Mouse (Mus musculus) midbrain, embryonic 13.5 days (tissue): ENCODE results near the gene Rlbp1. TPM values are rescaled to one million over a fixed set of nuclear protein-coding genes. Genes with fewer than 3 reads are reported as not detected.

Experiments used
- ATAC-seq: fragments of 200-750 bp; cut with Nextera tagmentation; 2 replicates; pipeline ENCODE4 v1.8.0; 2017; ENCODE audit warnings: mild to moderate bottlenecking, moderate TSS enrichment, moderate library complexity
- H3K27ac ChIP-seq: fragments of 300-500 bp; sonication (generic); 2 replicates; pipeline ENCODE4 v1.5.1; 2015; ENCODE audit warnings: inconsistent platforms, mild to moderate bottlenecking, moderate library complexity
- H3K27me3 ChIP-seq: fragments of 300-500 bp; sonication (generic); 2 replicates; pipeline ENCODE4 v1.6.1; 2015; ENCODE audit warnings: mild to moderate bottlenecking, inconsistent platforms
- H3K36me3 ChIP-seq: fragments of 300-500 bp; sonication (generic); 2 replicates; pipeline ENCODE4 v1.6.1; 2015; ENCODE audit warnings: mild to moderate bottlenecking, inconsistent platforms
- H3K4me1 ChIP-seq: fragments of 300-500 bp; sonication (generic); replicated peaks from 2 replicates; pipeline ENCODE4 v1.6.1; 2015; ENCODE audit warnings: inconsistent platforms
- H3K4me2 ChIP-seq: fragments of 300-500 bp; sonication (generic); replicated peaks from 2 replicates; pipeline ENCODE4 v1.6.1; 2015; ENCODE audit warnings: moderate library complexity, mild to moderate bottlenecking, inconsistent platforms
- H3K4me3 ChIP-seq: fragments of 300-500 bp; sonication (generic); replicated peaks from 2 replicates; pipeline ENCODE4 v1.5.1; 2015; ENCODE audit warnings: mild to moderate bottlenecking, inconsistent platforms
- H3K9ac ChIP-seq: fragments of 300-500 bp; sonication (generic); replicated peaks from 2 replicates; pipeline ENCODE4 v1.6.1; 2015; ENCODE audit warnings: mild to moderate bottlenecking, inconsistent platforms
- H3K9me3 ChIP-seq: fragments of 300-500 bp; sonication (generic); 2 replicates; pipeline ENCODE4 v1.6.1; 2016; ENCODE audit warnings: mild to moderate bottlenecking, inconsistent platforms
- WGBS: fragments of 180-500 bp; shearing (Covaris S2); methylation state at CpG from one replicate; pipeline ENCODE4 v1.1.7; 2015; 5-methylcytosine and 5-hydroxymethylcytosine counted together
- polyA plus RNA-seq: library from polyadenylated mRNA; unstranded; fragments of >200 nt; fragmentation: Nextera tagmentation; extraction: Ambion mirVana; gene quantifications from 2 replicates; pipeline ENCODE4 v1.2.1, GENCODE M21; 2015

Gene Rlbp1
- polyA plus RNA-seq, 1 experiment from 2014 or later, result 6.3 TPM

DNA sequence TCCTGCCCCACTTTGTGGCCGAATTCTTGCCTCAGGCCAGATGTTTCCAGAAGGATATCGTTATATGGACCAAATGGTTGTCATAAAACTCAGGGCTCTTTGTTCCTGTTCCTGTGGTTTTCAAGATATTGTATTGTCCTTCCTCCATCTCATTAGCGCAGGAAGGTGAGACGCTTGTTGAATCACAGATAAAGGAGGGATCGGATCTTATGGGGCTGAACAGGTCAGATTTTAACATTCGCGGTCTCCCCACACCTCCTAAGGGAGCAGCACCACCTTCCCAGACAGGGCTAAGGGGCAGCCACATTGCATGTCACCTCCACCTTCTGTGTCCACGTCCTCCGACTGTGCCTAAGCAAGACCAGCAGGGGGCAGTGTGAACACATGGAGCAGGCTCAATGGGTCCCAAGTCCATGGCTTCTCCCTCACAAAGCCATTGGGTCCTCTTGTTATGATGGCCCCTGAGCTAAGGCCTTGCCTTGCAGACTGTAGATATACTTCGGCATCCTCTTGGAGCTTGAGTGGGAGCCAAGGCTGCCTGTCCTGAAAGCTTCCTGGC is 15.4 kb downstream of the Rlbp1 start:
- Histone ChIP-seq H3K36me3 (no peaks in the 10 kb centered on the region), H3K9me3 (no peaks in the 10 kb centered on the region), H3K27ac (no peak overlapping the region), H3K4me3 (no peak overlapping the region), H3K9ac (no peak overlapping the region), H3K27me3 (no peaks in the 10 kb centered on the region), H3K4me1 (no peaks in the 10 kb centered on the region), H3K4me2 (no peak overlapping the region)
- WGBS, result 46% methylated on average over 10 of the region's 10 CpGs
- peak; percentile 72 for ATAC-seq

- H3K9ac ChIP-seq, result no peak overlapping the region
- H3K27ac ChIP-seq, result no peak overlapping the region
- H3K4me3 ChIP-seq, result no peak overlapping the region
- H3K27me3 ChIP-seq, result no peaks in the 10 kb centered on the region
- 46% methylated on average over 4 of the region's 4 CpGs for WGBS
- H3K36me3 ChIP-seq, result peaks cover 13% of the 10 kb centered on the region
- no peaks in the 10 kb centered on the region for H3K9me3 ChIP-seq
- ATAC-seq, result no peak
- no peak overlapping the region for H3K4me2 ChIP-seq
- no peaks in the 10 kb centered on the region for H3K4me1 ChIP-seq
These were observed 17.4 kb downstream of the Rlbp1 start for GRCm38 (mm10) chr7:79369416-79369815.

GRCm38 (mm10) chr7:79368664-79369063 is 18.2 kb downstream of the Rlbp1 start:
- peaks cover 19% of the 10 kb centered on the region for H3K36me3 ChIP-seq
- no peaks in the 10 kb centered on the region for H3K9me3 ChIP-seq
- 90% methylated on average over 5 of the region's 5 CpGs for WGBS
- no peak overlapping the region for H3K27ac ChIP-seq
- no peak for ATAC-seq
- H3K9ac ChIP-seq, result no peak overlapping the region
- no peak overlapping the region for H3K4me2 ChIP-seq
- H3K27me3 ChIP-seq, result no peaks in the 10 kb centered on the region
- H3K4me3 ChIP-seq, result no peak overlapping the region
- no peaks in the 10 kb centered on the region for H3K4me1 ChIP-seq

DNA sequence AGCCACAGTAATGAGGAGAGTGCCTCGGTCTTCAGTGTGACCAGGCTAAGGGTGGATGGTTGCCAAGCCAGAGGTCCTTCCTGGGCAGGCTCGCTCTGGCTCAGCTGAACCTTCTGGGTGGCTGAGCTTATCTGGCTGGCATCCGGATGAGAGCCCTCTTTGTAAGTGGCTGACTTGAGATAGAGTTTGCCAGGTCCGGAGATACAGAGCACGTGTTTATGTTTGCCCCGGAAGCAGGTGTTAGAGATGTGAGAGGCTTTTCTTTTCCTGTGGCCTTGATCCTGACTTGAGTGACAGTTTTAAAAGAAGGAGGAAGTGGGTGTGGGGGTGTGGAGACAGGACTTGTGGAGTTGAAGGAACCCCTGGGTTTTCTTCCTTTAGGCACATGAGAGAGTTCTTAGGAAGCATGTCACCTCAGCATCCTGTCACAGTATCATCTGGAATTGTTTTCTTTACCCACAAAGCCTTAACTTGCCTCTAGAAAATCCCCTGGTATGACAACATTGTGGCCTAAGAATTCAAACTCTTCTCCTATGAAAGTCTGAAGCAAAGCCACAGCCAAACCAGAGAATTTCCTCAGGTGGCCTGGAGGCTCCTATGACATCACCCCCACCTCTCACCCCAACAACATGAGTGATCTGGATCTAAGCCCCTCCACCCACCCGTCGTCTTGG is 23.3 kb downstream of the Rlbp1 start:
- H3K27me3 ChIP-seq, result no peaks in the 10 kb centered on the region
- H3K4me3 ChIP-seq, result no peak overlapping the region
- H3K27ac ChIP-seq, result peak overlapping the region; percentile 59; the same call in 1 of the 2 replicates
- H3K9ac ChIP-seq, result no peak overlapping the region
- H3K4me1 ChIP-seq, result peaks cover 17% of the 10 kb centered on the region; the same call in 1 of the 2 replicates
- H3K9me3 ChIP-seq, result no peaks in the 10 kb centered on the region
- H3K36me3 ChIP-seq, result peaks cover 56% of the 10 kb centered on the region
- H3K4me2 ChIP-seq, result no peak overlapping the region
- WGBS, result 82% methylated on average over 8 of the region's 8 CpGs
- ATAC-seq, result no peak

- Histone ChIP-seq H3K9ac (no peak overlapping the region), H3K4me1 (peaks cover 17% of the 10 kb centered on the region; the same call in 1 of the 2 replicates), H3K27me3 (no peaks in the 10 kb centered on the region), H3K4me3 (no peak overlapping the region), H3K36me3 (peaks cover 63% of the 10 kb centered on the region), H3K9me3 (no peaks in the 10 kb centered on the region), H3K27ac (peak overlapping the region; percentile 59), H3K4me2 (no peak overlapping the region)
- WGBS, result 90% methylated on average over 7 of the region's 7 CpGs
- no peak for ATAC-seq
These were observed 24.0 kb downstream of the Rlbp1 start for GRCm38 (mm10) chr7:79362830-79363229.

DNA sequence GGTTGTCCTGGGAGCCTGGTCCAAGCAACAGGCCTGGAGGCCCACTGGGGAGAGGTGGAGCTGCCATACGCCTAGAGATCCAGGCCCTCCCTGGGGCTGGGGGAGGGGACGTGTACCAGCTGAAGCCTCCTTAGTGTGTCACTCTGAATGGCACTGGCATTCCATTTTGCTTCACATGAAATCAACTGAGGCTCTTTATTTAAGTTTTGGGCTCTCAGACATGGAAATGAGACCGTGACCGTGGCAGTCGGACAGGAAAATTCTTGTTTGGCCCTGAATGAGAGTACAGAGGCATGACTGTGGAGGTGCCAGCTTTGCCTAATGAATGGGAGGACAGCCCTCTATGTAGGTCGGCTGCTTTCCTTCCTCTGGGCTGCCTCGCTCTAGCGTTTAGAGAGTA is 24.6 kb downstream of the Rlbp1 start:
- no peak overlapping the region for H3K4me2 ChIP-seq
- no peak overlapping the region for H3K4me3 ChIP-seq
- peak overlapping the region; percentile 68 for H3K27ac ChIP-seq
- peaks cover 67% of the 10 kb centered on the region for H3K36me3 ChIP-seq
- H3K9ac ChIP-seq, result no peak overlapping the region
- no peaks in the 10 kb centered on the region for H3K9me3 ChIP-seq
- peaks cover 17% of the 10 kb centered on the region; the same call in 1 of the 2 replicates for H3K4me1 ChIP-seq
- peak; percentile 84 for ATAC-seq
- 49% methylated on average over 8 of the region's 8 CpGs for WGBS
- H3K27me3 ChIP-seq, result no peaks in the 10 kb centered on the region

GRCm38 (mm10) chr7:79360056-79360455 is 26.8 kb downstream of the Rlbp1 start:
- no peaks in the 10 kb centered on the region for H3K9me3 ChIP-seq
- 80% methylated on average over 11 of the region's 11 CpGs for WGBS
- no peaks in the 10 kb centered on the region for H3K27me3 ChIP-seq
- no peak overlapping the region for H3K4me3 ChIP-seq
- H3K4me2 ChIP-seq, result no peak overlapping the region
- H3K36me3 ChIP-seq, result peaks cover 77% of the 10 kb centered on the region
- no peak overlapping the region for H3K9ac ChIP-seq
- no peak for ATAC-seq
- H3K4me1 ChIP-seq, result peaks cover 17% of the 10 kb centered on the region; the same call in 1 of the 2 replicates
- H3K27ac ChIP-seq, result peak overlapping the region; percentile 1; the same call in 1 of the 2 replicates

DNA sequence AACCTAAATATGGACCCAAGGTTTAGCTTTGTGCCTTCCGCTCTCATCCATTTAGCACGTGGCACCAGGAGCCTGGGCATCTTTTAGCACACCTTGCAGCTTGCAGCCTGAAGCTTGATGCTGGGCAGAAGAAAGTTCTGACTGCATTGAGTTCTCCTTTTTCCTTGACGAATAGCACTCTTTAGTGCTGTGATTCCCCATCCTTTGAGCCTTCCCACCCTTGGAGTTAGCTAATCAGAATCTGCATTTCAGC is 27.7 kb downstream of the Rlbp1 start:
- Histone ChIP-seq H3K27me3 (no peaks in the 10 kb centered on the region), H3K4me2 (no peak overlapping the region), H3K9me3 (no peaks in the 10 kb centered on the region), H3K36me3 (peaks cover 79% of the 10 kb centered on the region), H3K9ac (no peak overlapping the region), H3K27ac (no peak overlapping the region), H3K4me3 (no peak overlapping the region), H3K4me1 (peaks cover 17% of the 10 kb centered on the region; the same call in 1 of the 2 replicates)
- ATAC-seq, result no peak
- 82% methylated on average over 3 of the region's 3 CpGs for WGBS

DNA sequence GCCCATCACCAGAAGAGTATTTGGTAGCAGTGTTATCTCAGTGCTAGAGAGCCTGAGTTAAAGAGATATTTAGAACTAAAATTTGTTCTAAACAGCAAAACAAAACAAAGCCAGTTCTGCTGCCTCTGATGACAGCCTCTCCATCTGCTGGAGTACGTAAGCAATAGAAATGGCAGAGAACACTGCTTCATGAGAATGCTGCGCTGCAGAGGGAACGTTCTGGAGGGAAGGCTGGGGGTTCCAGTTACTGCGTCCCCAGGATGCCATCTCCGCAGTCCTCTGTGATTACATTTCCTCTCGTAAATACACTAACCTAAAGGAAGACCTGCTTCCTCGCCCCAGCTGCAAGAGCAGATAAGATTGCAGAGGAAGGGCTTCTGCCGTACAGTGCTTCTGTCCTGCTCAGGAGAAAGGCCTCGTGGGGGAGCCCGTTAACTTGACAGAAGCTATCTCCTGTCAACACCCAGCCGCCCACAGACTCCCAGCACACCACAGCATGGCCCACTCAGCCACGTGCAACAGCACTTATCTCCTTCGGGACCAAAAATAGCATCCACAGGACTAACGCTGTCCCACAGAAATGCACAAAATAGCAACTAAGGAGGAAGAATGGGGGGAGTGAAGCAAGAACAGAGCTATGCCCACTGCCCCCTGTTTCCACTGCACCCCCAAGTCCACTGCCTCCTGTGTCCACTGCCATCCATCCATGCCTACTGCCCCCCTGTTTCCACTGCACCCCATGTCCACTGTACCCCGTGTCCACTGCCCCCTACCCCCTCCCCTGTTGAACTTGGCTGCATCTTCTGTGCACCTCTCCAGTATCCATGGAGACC is 28.3 kb downstream of the Rlbp1 start:
- Histone ChIP-seq H3K36me3 (peaks cover 80% of the 10 kb centered on the region), H3K27me3 (no peaks in the 10 kb centered on the region), H3K4me3 (no peak overlapping the region), H3K27ac (no peak overlapping the region), H3K9ac (no peak overlapping the region), H3K4me1 (peaks cover 17% of the 10 kb centered on the region; the same call in 1 of the 2 replicates), H3K9me3 (no peaks in the 10 kb centered on the region), H3K4me2 (no peak overlapping the region)
- ATAC-seq, result no peak
- WGBS, result 87% methylated on average over 15 of the region's 15 CpGs

DNA sequence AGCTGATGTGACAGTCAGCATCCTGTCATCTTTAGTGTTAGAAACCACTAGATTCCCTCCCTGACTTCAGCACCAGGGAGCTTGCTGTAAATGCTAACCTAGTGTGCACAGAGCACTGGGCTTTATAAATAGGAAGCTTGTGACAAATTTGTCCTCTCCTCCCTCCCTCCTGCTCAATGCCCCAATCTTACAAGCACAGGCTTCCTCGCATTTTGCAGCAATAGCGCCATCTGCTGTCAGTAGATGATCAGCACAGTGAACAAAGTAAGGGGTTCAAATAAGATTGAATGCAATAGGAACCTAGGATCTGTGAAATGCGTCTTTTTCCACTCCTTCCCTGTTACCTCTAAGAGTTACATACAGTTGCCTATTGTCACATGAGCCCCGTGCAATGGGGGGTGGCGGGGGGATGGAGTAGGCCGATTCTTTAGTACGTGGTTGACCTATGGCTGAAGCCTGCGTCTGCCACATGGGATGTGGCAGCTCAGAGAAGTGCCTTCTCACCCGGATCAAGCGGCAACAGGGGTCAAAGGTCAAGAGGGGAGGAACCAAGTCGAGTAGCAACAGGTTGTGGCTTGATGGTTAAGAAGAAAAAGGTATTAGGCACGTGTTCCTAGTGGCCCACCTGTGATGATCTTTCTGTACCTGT is 37.0 kb downstream of the Rlbp1 start:
- Histone ChIP-seq H3K4me3 (no peak overlapping the region), H3K4me1 (peaks cover 6% of the 10 kb centered on the region; the same call in 1 of the 2 replicates), H3K9ac (no peak overlapping the region), H3K9me3 (no peaks in the 10 kb centered on the region), H3K27ac (peak overlapping the region; percentile 47; the same call in 1 of the 2 replicates), H3K36me3 (peaks cover 61% of the 10 kb centered on the region), H3K4me2 (no peak overlapping the region), H3K27me3 (no peaks in the 10 kb centered on the region)
- 36% methylated on average over 12 of the region's 12 CpGs for WGBS
- ATAC-seq, result peak; percentile 80

DNA sequence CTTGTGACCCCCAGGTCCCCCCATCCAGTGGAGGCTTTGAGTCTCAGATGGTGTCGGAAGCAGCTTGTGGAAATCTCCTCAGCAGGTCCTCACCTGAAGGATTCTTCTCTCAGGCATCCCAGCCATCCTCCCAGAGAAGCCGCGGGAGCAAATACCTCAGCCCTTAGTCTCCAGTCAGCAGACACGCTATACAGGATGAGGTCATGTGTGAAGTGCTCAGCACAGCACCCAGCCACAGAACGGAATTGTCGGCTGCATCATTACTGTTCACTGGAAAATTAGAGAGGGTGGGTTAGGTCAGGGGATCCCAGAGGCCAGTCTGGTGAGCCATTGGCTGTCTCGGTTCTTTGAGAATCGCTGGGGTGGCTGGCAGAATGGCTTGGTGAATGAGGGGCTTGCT is 38.0 kb downstream of the Rlbp1 start:
- Histone ChIP-seq H3K9me3 (no peaks in the 10 kb centered on the region), H3K4me2 (no peak overlapping the region), H3K36me3 (peaks cover 52% of the 10 kb centered on the region), H3K9ac (no peak overlapping the region), H3K27ac (no peak overlapping the region), H3K27me3 (no peaks in the 10 kb centered on the region), H3K4me3 (no peak overlapping the region), H3K4me1 (peaks cover 6% of the 10 kb centered on the region; the same call in 1 of the 2 replicates)
- 82% methylated on average over 8 of the region's 8 CpGs for WGBS
- ATAC-seq, result no peak
